Mouse (Mus musculus): ENCODE results near the gene Tox3. TPM values are rescaled to one million over a fixed set of nuclear protein-coding genes. Genes with fewer than 3 reads are reported as not detected.

The Tox3 gene
- 0.26 TPM for polyA plus RNA-seq (2017; shearing (Covaris generic))

GRCm38 (mm10) chr8:90348178-90348925 lies at the start of gene Tox3:
Gene Tox3, minus strand, starts transcription at chr8:90348343.

All from effector memory CD4-positive, alpha-beta T cell, adult 7 months (primary cell).